Mouse (Mus musculus) forebrain, postnatal 0 days (tissue): Measurements from ENCODE around the gene Cnih1. TPM values are rescaled to one million over a fixed set of nuclear protein-coding genes. Genes with fewer than 3 reads are reported as not detected.
"Not testable (repeated sequence)": the region's sequence is repeated elsewhere in the genome, so short reads cannot be mapped to it uniquely, and the experiment has no call there.

Experiments used
- ATAC-seq: fragments of 200-750 bp; cut with Nextera tagmentation; 2 replicates; pipeline ENCODE4 v1.8.0; 2017; ENCODE audit warnings: mild to moderate bottlenecking, moderate library complexity
- DNase-seq: peaks from one replicate; pipeline ENCODE4 v3.0.0-alpha.2; 2015
- H3K27ac ChIP-seq: fragments of 300-500 bp; sonication (generic); 2 replicates; pipeline ENCODE4 v1.5.1; 2014; ENCODE audit warnings: low read depth, mild to moderate bottlenecking, antibody characterized with exemption, low read length, moderate library complexity, mixed read lengths
- H3K27me3 ChIP-seq: fragments of 300-500 bp; sonication (generic); 2 replicates; pipeline ENCODE4 v1.6.1; 2014; ENCODE audit warnings: mild to moderate bottlenecking, low read length, mixed read lengths; ENCODE audit not compliant: insufficient read depth
- H3K36me3 ChIP-seq: fragments of 300-500 bp; sonication (generic); 2 replicates; pipeline ENCODE4 v1.6.1; 2014; ENCODE audit warnings: mild to moderate bottlenecking, moderate library complexity; ENCODE audit not compliant: insufficient read depth
- H3K4me1 ChIP-seq: fragments of 300-500 bp; sonication (generic); 2 replicates; pipeline ENCODE4 v1.6.1; 2014; ENCODE audit warnings: antibody characterized with exemption; ENCODE audit not compliant: insufficient read depth
- H3K4me2 ChIP-seq: fragments of 300-500 bp; sonication (generic); 2 replicates; pipeline ENCODE4 v1.6.1; 2014; ENCODE audit warnings: low read depth, mild to moderate bottlenecking, moderate library complexity
- H3K4me3 ChIP-seq: fragments of 300-500 bp; sonication (generic); 2 replicates; pipeline ENCODE4 v1.5.1; 2014; ENCODE audit warnings: low read depth, low read length, mixed read lengths
- H3K9ac ChIP-seq: fragments of 300-500 bp; sonication (generic); 2 replicates; pipeline ENCODE4 v1.6.1; 2014; ENCODE audit warnings: mild to moderate bottlenecking
- H3K9me3 ChIP-seq: fragments of 300-500 bp; sonication (generic); 2 replicates; pipeline ENCODE4 v1.6.1; 2016; ENCODE audit warnings: low read length
- CTCF ChIP-seq: sonication (generic); IDR thresholded peaks from 2 replicates; pipeline ENCODE4 v1.5.1; 2016; ENCODE audit warnings: antibody characterized with exemption, control low read depth, low read depth
- WGBS: fragments of 180-500 bp; shearing (Covaris S2); extraction: QIAGEN DNeasy Blood & Tissue Kit; methylation state at CpG from one replicate; pipeline ENCODE4 v1.1.7; 2014; 5-methylcytosine and 5-hydroxymethylcytosine counted together
- polyA plus RNA-seq: library from polyadenylated mRNA; unstranded; fragments of >200 nt; fragmentation: Nextera tagmentation; extraction: Ambion mirVana; gene quantifications from 2 replicates; pipeline ENCODE4 v1.2.1, GENCODE M21; 2015
- total RNA-seq: library from RNA; depleted of rRNA; stranded (reverse); fragments of >200 nt; gene quantifications from 2 replicates; pipeline ENCODE4 v1.2.3, GENCODE M21; 2014

Gene Cnih1
- total and polyA plus RNA-seq, 2 experiments from 2014 or later = 101 to 182 TPM

DNA sequence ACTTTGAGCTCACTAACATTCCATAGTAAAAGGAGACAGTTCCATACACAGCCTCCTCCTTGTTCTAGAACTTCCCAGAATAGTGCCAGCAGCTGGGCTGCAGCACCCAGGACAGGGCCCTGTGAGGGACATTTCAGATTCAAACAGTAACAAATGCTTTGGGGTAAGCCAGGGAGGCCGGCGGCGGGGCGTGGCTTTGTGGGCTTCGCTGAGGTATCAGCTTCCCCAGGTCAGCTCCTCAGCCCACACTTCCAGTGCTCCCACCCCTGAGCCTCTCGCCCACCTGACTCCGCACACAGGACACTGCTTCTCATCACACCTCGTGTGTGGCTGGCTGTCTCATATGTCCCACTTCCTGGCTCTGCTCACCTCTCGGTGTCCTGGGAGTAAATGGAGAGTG, 30.5 kb downstream of the Cnih1 start:
- H3K27ac ChIP-seq = no peak overlapping the region
- H3K36me3 ChIP-seq = no peaks in the 10 kb centered on the region
- DNase-seq (no peak), ATAC-seq (no peak)
- H3K4me2 ChIP-seq = no peak overlapping the region
- no peak overlapping the region for H3K9ac ChIP-seq
- H3K4me1 ChIP-seq = 0 out of 2 replicates have a peak, but pooled peaks cover 4% of the 10 kb centered on the region
- H3K9me3 ChIP-seq = no peaks in the 10 kb centered on the region
- H3K4me3 ChIP-seq = no peak overlapping the region
- H3K27me3 ChIP-seq = peaks cover 4% of the 10 kb centered on the region
- no peak for TF ChIP-seq CTCF
- 72% methylated on average over 9 of the region's 9 CpGs for WGBS

DNA sequence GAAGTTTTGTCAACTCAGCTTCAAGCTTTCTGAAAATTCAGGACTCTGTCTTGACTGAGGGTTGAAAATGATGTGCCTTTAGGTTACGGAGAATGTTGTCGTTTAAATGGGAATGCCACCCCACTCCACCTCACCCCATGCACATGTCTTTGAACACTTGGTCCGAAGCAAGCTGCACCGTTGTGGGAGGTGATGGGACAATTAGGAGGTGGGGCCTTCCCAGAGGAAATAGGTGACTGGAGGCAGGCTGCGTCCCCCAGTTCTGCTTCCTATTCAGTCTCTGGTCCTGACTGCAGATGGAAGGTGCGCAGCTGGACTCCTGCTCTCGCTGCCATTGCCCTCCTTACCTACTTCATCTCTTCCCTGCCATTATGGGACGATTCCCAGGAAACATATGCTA, 32.4 kb downstream of the Cnih1 start:
- TF ChIP-seq CTCF = no peak
- ATAC-seq (no peak), DNase-seq (no peak)
- no peak overlapping the region for H3K4me2 ChIP-seq
- H3K27ac ChIP-seq = no peak overlapping the region
- no peaks in the 10 kb centered on the region for H3K9me3 ChIP-seq
- WGBS = 92% methylated on average over 8 of the region's 8 CpGs
- 0 out of 2 replicates have a peak, but pooled peaks cover 1% of the 10 kb centered on the region for H3K4me1 ChIP-seq
- no peaks in the 10 kb centered on the region for H3K36me3 ChIP-seq
- H3K27me3 ChIP-seq = no peaks in the 10 kb centered on the region
- H3K4me3 ChIP-seq = no peak overlapping the region
- no peak overlapping the region for H3K9ac ChIP-seq

DNA sequence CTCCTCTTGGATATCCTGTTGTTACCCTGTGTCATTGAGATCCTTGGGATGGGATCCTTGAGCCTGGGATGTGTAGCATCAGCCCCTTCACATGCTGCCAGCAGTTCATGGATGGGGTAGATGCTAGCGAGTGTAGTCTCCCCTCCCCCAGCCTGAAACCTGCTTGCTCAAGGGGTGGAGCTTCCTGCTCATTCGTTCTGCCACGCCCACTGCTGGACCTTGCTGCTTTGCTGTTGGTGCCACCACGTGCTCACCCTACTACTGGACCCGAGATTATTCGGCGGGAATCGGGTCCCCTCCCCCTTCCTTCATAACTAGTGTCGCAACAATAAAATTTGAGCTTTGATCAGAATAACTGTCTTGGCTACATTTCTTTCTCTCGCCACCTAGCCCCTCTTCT, 33.8 kb downstream of the Cnih1 start:
- H3K27me3 ChIP-seq, H3K27ac ChIP-seq, H3K4me3 ChIP-seq, H3K36me3 ChIP-seq, H3K9ac ChIP-seq, H3K4me2 ChIP-seq, DNase-seq, H3K9me3 ChIP-seq, ATAC-seq, H3K4me1 ChIP-seq: not testable (repeated sequence)
- WGBS = 69% methylated on average over 8 of the region's 10 CpGs

DNA sequence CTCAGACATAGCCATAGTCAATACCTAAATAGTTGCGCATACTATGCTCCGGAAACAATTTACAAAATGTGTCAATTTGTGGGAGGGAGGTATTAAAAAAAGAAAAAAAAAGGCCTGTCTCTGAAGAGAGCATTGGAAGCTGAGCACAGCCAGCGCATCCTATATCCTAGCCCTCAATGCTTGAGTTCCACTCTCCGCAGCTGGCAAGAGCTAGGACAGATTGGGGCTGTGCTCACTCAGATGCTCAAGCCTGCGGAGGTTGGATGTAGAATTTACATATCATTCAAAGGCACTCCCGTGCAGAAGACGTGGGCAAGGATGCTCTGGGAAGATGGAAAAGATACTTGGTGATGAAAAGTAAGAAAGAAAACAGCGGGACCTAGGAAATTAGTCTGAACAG, 42.8 kb downstream of the Cnih1 start:
- no peak overlapping the region for H3K9ac ChIP-seq
- no peaks in the 10 kb centered on the region for H3K9me3 ChIP-seq
- no peak for TF ChIP-seq CTCF
- no peaks in the 10 kb centered on the region for H3K36me3 ChIP-seq
- H3K27ac ChIP-seq = no peak overlapping the region
- WGBS = 94% methylated on average over 8 of the region's 8 CpGs
- DNase-seq = no peak
- no peak overlapping the region for H3K4me3 ChIP-seq
- H3K4me1 ChIP-seq = no peaks in the 10 kb centered on the region
- no peak overlapping the region for H3K4me2 ChIP-seq
- ATAC-seq = no peak
- H3K27me3 ChIP-seq = no peaks in the 10 kb centered on the region

DNA sequence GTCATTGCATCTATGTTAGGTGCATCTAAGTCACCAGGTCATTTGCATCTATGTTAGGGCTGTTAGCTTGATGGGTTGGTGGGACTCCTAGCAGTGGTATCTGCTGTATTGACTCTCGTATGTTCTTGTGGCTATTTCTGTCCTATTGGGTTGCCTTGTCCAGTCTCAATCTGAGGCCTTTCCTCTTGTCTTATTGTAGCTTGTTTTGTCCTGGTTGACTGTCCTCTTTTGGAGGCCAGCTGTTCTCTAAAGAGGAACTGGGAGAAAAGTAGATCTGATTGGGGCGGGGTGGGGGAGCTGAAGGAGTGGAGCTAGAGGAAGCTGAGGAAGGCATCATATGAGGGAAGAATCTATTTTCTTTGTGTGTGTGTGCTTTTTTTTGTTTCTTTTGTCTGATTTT, 45.5 kb downstream of the Cnih1 start:
- no peaks in the 10 kb centered on the region for H3K27me3 ChIP-seq
- H3K4me1 ChIP-seq = no peaks in the 10 kb centered on the region
- H3K27ac ChIP-seq = no peak overlapping the region
- no peak overlapping the region for H3K9ac ChIP-seq
- 91% methylated on average over 2 of the region's 2 CpGs for whole genome bisulfite sequencing
- H3K4me3 ChIP-seq = no peak overlapping the region
- H3K9me3 ChIP-seq = no peaks in the 10 kb centered on the region
- DNase-seq (no peak), ATAC-seq (no peak)
- H3K4me2 ChIP-seq = no peak overlapping the region
- H3K36me3 ChIP-seq = no peaks in the 10 kb centered on the region
- no peak for TF ChIP-seq CTCF

DNA sequence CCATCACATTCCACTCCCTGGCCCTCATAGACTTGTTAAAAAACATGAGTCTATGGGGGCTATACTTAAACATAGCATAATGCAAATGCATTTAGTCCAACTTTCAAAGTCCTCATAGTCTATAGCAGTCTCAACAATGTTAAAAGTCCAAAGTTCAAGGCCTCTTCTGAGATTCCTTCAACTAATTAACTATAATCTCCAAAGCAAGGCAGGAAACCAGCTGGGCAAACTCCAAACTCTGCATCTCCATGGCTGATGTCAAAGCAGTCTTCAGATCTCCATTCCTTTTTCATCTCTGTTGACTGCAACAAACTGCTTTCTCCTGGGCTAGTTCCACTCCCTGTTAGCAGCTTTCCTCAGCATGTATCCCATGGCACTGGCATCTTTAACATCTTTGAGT, 50.9 kb downstream of the Cnih1 start:
- ATAC-seq, H3K36me3 ChIP-seq, H3K9me3 ChIP-seq, H3K27me3 ChIP-seq, H3K4me1 ChIP-seq, H3K4me3 ChIP-seq, H3K9ac ChIP-seq, H3K4me2 ChIP-seq, H3K27ac ChIP-seq, DNase-seq: not testable (repeated sequence)

DNA sequence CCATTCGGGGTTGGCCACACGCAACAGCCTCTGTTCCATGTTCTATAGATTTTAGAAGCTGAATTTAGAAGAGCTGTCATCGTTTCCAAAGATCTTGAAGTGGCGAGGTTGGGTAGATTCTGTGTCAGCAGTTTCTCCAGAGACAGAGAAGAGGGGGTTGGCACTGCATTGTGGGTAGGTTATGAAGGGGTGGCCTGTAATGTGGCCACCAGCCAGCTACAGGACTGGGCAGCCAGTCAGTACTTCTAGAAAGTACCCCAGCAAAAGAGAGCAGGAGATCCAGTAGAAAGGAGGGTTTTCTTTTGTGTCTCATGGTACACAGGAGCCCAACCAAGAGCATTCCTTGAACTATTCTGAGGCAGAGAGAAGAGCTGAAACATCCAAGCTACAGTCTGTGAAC, 51.8 kb downstream of the Cnih1 start:
- Histone ChIP-seq H3K4me3 (no peak overlapping the region), H3K9ac (no peak overlapping the region), H3K4me2 (no peak overlapping the region), H3K9me3 (no peaks in the 10 kb centered on the region), H3K27me3 (no peaks in the 10 kb centered on the region), H3K27ac (no peak overlapping the region), H3K36me3 (no peaks in the 10 kb centered on the region), H3K4me1 (no peaks in the 10 kb centered on the region)
- no peak for DNase-seq
- WGBS = 90% methylated on average over 4 of the region's 4 CpGs
- ATAC-seq = no peak
- no peak for TF ChIP-seq CTCF
